Mouse (Mus musculus) cerebellum, adult 2 months (tissue): Measurements from ENCODE around the gene Ube2q1. TPM values are rescaled to one million over a fixed set of nuclear protein-coding genes. Genes with fewer than 3 reads are reported as not detected.

Experiments
- DNase-seq, 2 experiments: peaks; one replicate each; pipeline ENCODE4 v3.0.0; 2021
- H3K27ac ChIP-seq: fragments of 200-500 bp; 2 replicates; pipeline ENCODE4 v1.5.1; 2012; ENCODE audit warnings: low read length, control low read depth, inconsistent platforms; ENCODE audit not compliant: insufficient read depth
- H3K27me3 ChIP-seq: fragments of 200-500 bp; 2 replicates; pipeline ENCODE4 v1.6.1; 2012; ENCODE audit warnings: inconsistent platforms, mild to moderate bottlenecking, low read length, moderate library complexity; ENCODE audit not compliant: control insufficient read depth, insufficient read depth
- H3K4me1 ChIP-seq: fragments of 200-500 bp; 2 replicates; pipeline ENCODE4 v1.6.1; 2011; ENCODE audit warnings: low read length; ENCODE audit not compliant: control insufficient read depth, insufficient read depth
- H3K4me3 ChIP-seq: fragments of 200-500 bp; replicated peaks from 2 replicates; pipeline ENCODE3; 2011; ENCODE audit warnings: mild to moderate bottlenecking, low read depth, low read length, control low read depth; ENCODE audit not compliant: insufficient read depth
- CTCF ChIP-seq: fragments of 200-500 bp; IDR thresholded peaks from 2 replicates; pipeline ENCODE4 v1.5.1; 2011; ENCODE audit warnings: low read depth, mild to moderate bottlenecking, control low read depth, low read length, moderate library complexity, borderline replicate concordance; ENCODE audit not compliant: insufficient read depth
- POLR2A ChIP-seq: fragments of 200-500 bp; IDR thresholded peaks from 2 replicates; pipeline ENCODE4 v1.6.1; 2011; ENCODE audit warnings: low read length, control low read depth, borderline replicate concordance; ENCODE audit not compliant: insufficient read depth
- WGBS: fragments of 180-500 bp; shearing (Covaris S2); methylation state at CpG from one replicate; pipeline ENCODE4 v1.1.7; 2018; 5-methylcytosine and 5-hydroxymethylcytosine counted together
- polyA plus RNA-seq: library from polyadenylated mRNA; depleted of rRNA; stranded (reverse); fragments of >200 nt; gene quantifications from 2 replicates; pipeline ENCODE4 v1.2.3, GENCODE M21; 2012

The Ube2q1 gene
- polyA plus RNA-seq, 1 experiment: 52.7 TPM

GRCm38 (mm10) chr3:89817056-89817455, 43.6 kb downstream of the Ube2q1 start:
- 66% methylated on average over 4 of the region's 4 CpGs for WGBS
- no peak for TF ChIP-seq POLR2A
- TF ChIP-seq CTCF: 0 out of 2 replicates have a peak, but pooled peaks have one; percentile 10
- no peak for DNase-seq
- Histone ChIP-seq H3K27me3 (no peaks in the 10 kb centered on the region), H3K4me1 (no peaks in the 10 kb centered on the region), H3K27ac (no peak overlapping the region), H3K4me3 (no peak overlapping the region)

DNA sequence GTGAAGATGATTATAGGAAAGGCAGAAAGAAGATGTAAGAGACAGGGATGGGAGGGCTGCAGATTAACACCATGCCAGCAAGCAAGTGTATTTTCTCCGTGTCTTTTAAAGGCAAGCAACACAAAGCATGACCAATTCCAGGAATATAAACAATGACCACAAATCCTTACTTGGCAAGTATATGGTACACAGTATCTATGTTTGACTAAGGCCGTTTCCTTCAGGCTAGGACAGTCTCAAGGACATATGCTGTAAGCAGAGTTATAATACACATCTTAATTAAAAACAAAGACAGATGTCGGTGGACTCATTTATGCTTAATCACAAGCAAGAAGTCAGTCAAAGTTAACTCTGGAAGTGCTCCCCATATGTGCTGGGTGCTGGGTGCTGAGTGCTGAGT, 45.2 kb downstream of the Ube2q1 start:
- Histone ChIP-seq H3K4me3 (no peak overlapping the region), H3K27me3 (no peaks in the 10 kb centered on the region), H3K4me1 (no peaks in the 10 kb centered on the region), H3K27ac (no peak overlapping the region)
- no peak for TF ChIP-seq POLR2A
- TF ChIP-seq CTCF: no peak
- no peak for DNase-seq
- 68% methylated on average over 3 of the region's 3 CpGs for WGBS

- 79% methylated on average over 7 of the region's 7 CpGs for WGBS
- no peaks in the 10 kb centered on the region for H3K27me3 ChIP-seq
- H3K27ac ChIP-seq: no peak overlapping the region
- DNase-seq: no peak
- TF ChIP-seq CTCF (no peak), POLR2A (no peak)
- no peaks in the 10 kb centered on the region for H3K4me1 ChIP-seq
- no peak overlapping the region for H3K4me3 ChIP-seq
These were observed 46.5 kb downstream of the Ube2q1 start for GRCm38 (mm10) chr3:89819897-89820296.

DNA sequence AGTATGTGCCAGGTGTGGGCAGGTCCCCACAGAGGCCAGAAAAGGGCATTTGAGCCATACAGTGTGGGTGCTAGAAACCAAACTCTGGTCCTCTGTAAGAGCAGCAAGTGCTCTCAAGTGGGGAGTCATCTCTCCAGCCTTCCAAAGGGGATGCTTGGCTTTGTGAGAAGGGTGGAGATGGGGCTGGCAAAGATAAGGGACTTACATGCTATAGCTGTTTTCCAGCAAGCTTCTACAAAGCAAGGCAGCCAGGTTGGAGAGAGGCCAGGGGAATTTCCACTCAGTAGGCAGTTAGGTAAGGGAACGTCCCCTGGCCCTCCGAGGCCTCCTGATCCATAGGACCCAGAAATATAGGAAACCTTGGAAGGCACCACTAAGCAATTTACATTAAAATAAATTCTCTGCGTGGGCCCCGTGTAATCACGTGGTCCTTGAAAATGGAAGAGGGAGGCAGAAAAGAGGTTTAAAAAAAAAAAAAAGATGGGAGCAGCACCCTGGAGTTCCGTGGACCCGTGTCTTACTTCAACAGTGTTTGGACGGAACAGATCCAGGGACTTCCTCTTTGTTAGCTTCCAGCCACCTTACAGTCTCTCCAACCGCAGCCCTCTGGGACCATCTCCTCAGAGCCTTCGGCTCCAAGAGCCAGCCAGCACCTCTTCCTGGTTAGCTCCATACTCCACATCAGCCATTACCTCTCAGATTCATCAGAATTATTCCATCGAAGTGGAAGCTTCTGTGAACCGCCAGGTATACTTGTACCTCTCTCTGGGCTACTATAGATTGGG, 47.1 kb downstream of the Ube2q1 start:
- no peak for DNase-seq
- Histone ChIP-seq H3K4me1 (no peaks in the 10 kb centered on the region), H3K27me3 (no peaks in the 10 kb centered on the region), H3K4me3 (no peak overlapping the region), H3K27ac (no peak overlapping the region)
- WGBS: 79% methylated on average over 12 of the region's 12 CpGs
- no peak for TF ChIP-seq POLR2A
- no peak for TF ChIP-seq CTCF

GRCm38 (mm10) chr3:89821096-89821513, 47.7 kb downstream of the Ube2q1 start:
- 78% methylated on average over 11 of the region's 11 CpGs for WGBS
- Histone ChIP-seq H3K27me3 (no peaks in the 10 kb centered on the region), H3K27ac (no peak overlapping the region), H3K4me1 (no peaks in the 10 kb centered on the region), H3K4me3 (no peak overlapping the region)
- TF ChIP-seq POLR2A: no peak
- TF ChIP-seq CTCF: no peak
- DNase-seq: no peak

GRCm38 (mm10) chr3:89821548-89822480, 48.4 kb downstream of the Ube2q1 start:
- DNase-seq: no peak
- WGBS: 74% methylated on average over 10 of the region's 10 CpGs
- Histone ChIP-seq H3K4me3 (no peak overlapping the region), H3K27ac (no peak overlapping the region), H3K27me3 (no peaks in the 10 kb centered on the region), H3K4me1 (no peaks in the 10 kb centered on the region)
- TF ChIP-seq POLR2A: no peak
- no peak for TF ChIP-seq CTCF

DNA sequence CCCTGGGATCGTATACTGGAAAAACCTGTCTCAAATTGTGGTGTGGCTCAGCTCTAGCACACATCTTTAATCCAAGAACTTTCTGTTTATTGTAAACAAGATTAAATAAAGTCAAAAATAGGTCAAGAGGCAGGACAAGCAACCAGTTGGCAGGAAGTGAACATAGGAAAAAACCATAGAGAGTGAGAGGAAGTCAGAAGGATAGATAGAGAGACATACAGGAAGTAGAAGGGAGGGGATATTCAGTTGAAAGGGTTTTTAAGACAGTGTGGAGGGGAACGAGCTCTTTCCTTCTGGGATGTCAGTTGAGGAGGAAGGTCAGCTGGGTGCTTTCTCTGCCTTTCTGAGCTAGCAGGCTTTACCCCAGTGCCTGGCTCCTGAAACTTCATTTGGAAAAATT, 50.2 kb downstream of the Ube2q1 start:
- no peak for TF ChIP-seq CTCF
- TF ChIP-seq POLR2A: no peak
- Histone ChIP-seq H3K27me3 (no peaks in the 10 kb centered on the region), H3K4me3 (no peak overlapping the region), H3K4me1 (no peaks in the 10 kb centered on the region), H3K27ac (no peak overlapping the region)
- no peak for DNase-seq
- WGBS: 17% methylated on average over 2 of the region's 2 CpGs

- WGBS: 75% methylated on average over 3 of the region's 3 CpGs
- H3K4me3 ChIP-seq: no peak overlapping the region
- H3K27ac ChIP-seq: no peak overlapping the region
- H3K27me3 ChIP-seq: peaks cover 2% of the 10 kb centered on the region; the same call in 1 of the 2 replicates
- no peaks in the 10 kb centered on the region for H3K4me1 ChIP-seq
- TF ChIP-seq CTCF (no peak), POLR2A (no peak)
- DNase-seq: no peak
These were observed 52.9 kb downstream of the Ube2q1 start for GRCm38 (mm10) chr3:89826295-89826694.
